Mouse (Mus musculus): Measurements from ENCODE around the gene Ptprcap. TPM values are rescaled to one million over a fixed set of nuclear protein-coding genes. Genes with fewer than 3 reads are reported as not detected.

Gene Ptprcap
- polyA plus RNA-seq, 1 experiment from 2014 or later = 0.65 TPM

- Histone ChIP-seq H3K4me2 (no peak overlapping the region), H3K36me3 (ENCODE audit: poor library complexity, severe bottlenecking) (peaks cover 68% of the 10 kb centered on the region), H3K27me3 (no peaks in the 10 kb centered on the region), H3K27ac (no peak overlapping the region; the same call in none of the 2 replicates), H3K4me3 (no peak overlapping the region), H3K9me3 (replicated peaks) (no peaks in the 10 kb centered on the region), H3K9ac (no peak overlapping the region), H3K4me1 (peaks cover 35% of the 10 kb centered on the region)
- 82% methylated on average over 12 of the region's 12 CpGs for whole genome bisulfite sequencing
- ATAC-seq = no peak
These were observed 41.6 kb downstream of the Ptprcap start for GRCm38 (mm10) chr19:4194776-4195650.

DNA sequence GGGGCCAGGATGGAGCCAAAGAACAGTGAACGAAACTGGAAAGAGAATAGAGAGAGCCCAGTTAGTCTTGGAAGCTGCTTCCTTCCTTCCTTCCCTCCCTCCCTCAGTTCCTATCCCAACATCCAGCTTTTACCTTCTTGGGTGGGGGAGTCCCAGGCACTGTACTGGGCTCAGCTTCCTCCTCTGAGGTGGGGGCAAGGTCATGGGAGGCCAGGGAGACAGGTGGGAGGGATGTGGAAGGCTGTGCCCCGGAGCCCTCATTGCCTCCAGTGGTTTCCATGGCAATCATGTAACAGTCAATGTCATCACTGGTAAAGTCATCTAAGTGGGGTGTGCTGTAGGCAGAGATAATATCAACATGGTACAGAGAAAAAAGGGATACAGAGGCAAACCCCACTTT is 42.6 kb downstream of the Ptprcap start:
- Histone ChIP-seq H3K4me3 (no peak overlapping the region), H3K36me3 (ENCODE audit: poor library complexity, severe bottlenecking) (peaks cover 71% of the 10 kb centered on the region), H3K9ac (no peak overlapping the region), H3K27ac (peak overlapping the region; percentile 32), H3K27me3 (no peaks in the 10 kb centered on the region), H3K9me3 (replicated peaks) (no peaks in the 10 kb centered on the region), H3K4me2 (no peak overlapping the region), H3K4me1 (peaks cover 45% of the 10 kb centered on the region)
- no peak for ATAC-seq
- WGBS = 73% methylated on average over 2 of the region's 2 CpGs

DNA sequence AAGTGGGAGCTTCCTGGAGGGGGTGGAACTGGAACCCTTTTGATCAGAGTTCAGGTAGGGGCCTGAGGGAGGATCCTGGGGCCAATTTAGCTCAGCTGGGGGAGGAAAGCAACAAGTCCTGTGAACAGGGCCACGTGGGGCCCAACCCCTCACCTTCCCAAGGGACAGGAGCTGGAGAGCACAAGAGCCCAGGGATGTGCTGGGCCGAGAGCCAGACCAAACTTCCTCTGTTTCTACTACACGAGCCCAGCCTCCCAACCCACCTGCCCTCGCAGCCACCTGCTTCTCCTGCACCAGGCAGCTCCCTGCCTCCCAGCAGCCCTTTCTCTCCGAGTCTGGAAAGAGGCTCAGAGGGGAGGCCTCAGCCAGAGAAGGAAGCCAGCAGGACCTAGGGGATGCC is 43.1 kb downstream of the Ptprcap start:
- Histone ChIP-seq H3K27ac (no peak overlapping the region), H3K4me1 (peaks cover 47% of the 10 kb centered on the region), H3K4me2 (no peak overlapping the region), H3K9me3 (replicated peaks) (no peaks in the 10 kb centered on the region), H3K9ac (no peak overlapping the region), H3K27me3 (no peaks in the 10 kb centered on the region), H3K4me3 (no peak overlapping the region), H3K36me3 (ENCODE audit: poor library complexity, severe bottlenecking) (peaks cover 71% of the 10 kb centered on the region)
- 68% methylated on average over 5 of the region's 5 CpGs for WGBS
- no peak for ATAC-seq

- Histone ChIP-seq H3K9ac (no peak overlapping the region), H3K4me3 (no peak overlapping the region), H3K36me3 (ENCODE audit: poor library complexity, severe bottlenecking) (peaks cover 71% of the 10 kb centered on the region), H3K4me2 (no peak overlapping the region), H3K27ac (no peak overlapping the region), H3K4me1 (peaks cover 53% of the 10 kb centered on the region), H3K9me3 (replicated peaks) (no peaks in the 10 kb centered on the region), H3K27me3 (no peaks in the 10 kb centered on the region; the same call in 1 of the 2 replicates)
- 78% methylated on average over 3 of the region's 3 CpGs for WGBS
- no peak for ATAC-seq
These were observed 43.8 kb downstream of the Ptprcap start for GRCm38 (mm10) chr19:4197180-4197579.

DNA sequence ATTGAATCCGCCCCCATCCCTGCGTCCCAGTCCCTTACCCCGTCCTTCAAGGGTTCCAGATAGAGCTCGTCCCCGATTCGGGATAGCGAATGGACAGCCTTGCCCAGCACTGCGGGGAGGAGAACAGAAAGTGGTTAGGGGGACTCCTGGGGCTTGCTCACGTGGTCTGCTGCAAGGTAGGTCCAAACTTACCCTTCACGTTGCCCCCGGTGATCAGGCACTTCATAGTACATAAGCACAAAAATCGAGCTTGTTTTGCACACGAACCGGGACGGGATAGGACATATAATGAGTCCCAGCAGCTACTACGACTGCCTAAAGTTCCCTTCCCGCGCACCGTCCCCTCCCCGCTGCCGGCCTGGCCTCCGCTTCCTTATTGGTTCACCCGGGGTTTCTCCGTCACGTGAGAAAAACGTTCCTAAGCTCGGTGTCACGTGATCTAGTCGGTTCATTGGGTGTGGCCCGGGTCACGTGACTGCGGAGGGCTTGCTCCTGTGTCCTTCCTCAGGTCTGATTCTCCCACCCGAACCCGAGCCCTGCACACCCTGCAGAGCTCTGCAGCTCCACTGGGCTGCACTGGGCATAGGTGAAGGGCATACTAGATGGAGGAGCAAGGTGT is 48.0 kb downstream of the Ptprcap start, which contains the start of gene Rad9a:
Gene Rad9a (minus strand): TSS at position 372 of the 619 bp plus-strand sequence.
- Histone ChIP-seq H3K27me3 (peaks cover 23% of the 10 kb centered on the region), H3K4me2 (peak within 1 kb of the TSS; percentile 94), H3K4me1 (peaks cover 25% of the 10 kb centered on the region), H3K36me3 (ENCODE audit: poor library complexity, severe bottlenecking) (peaks cover 36% of the 10 kb centered on the region), H3K9me3 (replicated peaks) (no peaks in the 10 kb centered on the region), H3K9ac (peak within 1 kb of the TSS; percentile 74), H3K4me3 (peak within 1 kb of the TSS; percentile 58), H3K27ac (peak within 1 kb of the TSS; percentile 25; the same call in 1 of the 2 replicates)
- peak; percentile 87 for ATAC-seq
- under 1% methylated on average over 34 of the region's 34 CpGs for WGBS

GRCm38 (mm10) chr19:4202149-4202548 is 48.7 kb downstream of the Ptprcap start:
- peaks cover 25% of the 10 kb centered on the region for H3K4me1 ChIP-seq
- H3K4me2 ChIP-seq = peak overlapping the region; percentile 94
- peaks cover 29% of the 10 kb centered on the region for H3K36me3 ChIP-seq (ENCODE audit: poor library complexity, severe bottlenecking)
- ATAC-seq = peak; percentile 26; the same call in 1 of the 2 replicates
- no peaks in the 10 kb centered on the region for H3K9me3 ChIP-seq (replicated peaks)
- peaks cover 24% of the 10 kb centered on the region for H3K27me3 ChIP-seq
- no peak overlapping the region for H3K27ac ChIP-seq
- H3K9ac ChIP-seq = peak overlapping the region; percentile 74
- peak overlapping the region; percentile 58 for H3K4me3 ChIP-seq
- WGBS = 28% methylated on average over 7 of the region's 7 CpGs

DNA sequence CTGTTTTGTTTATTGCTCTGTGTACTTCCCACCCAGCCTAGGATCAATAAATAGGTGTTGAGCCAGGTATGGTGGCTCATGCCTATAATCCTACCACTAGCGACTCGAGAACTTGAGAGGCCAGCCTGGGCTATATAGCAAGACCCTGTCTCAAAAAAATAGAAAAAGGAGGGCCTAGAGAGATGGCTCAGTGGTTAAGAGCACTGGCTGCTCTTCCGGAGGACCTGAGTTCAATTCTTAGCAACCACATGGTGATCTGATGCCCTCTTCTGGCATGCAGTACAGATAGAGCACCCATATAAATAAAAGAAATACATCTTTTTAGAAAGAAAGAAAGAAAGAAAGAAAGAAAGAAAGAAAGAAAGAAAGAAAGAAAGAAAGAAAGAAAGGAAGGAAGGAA is 49.7 kb downstream of the Ptprcap start:
- no peak for ATAC-seq
- peaks cover 19% of the 10 kb centered on the region for H3K36me3 ChIP-seq (ENCODE audit: poor library complexity, severe bottlenecking)
- no peaks in the 10 kb centered on the region for H3K9me3 ChIP-seq (replicated peaks)
- no peak overlapping the region for H3K9ac ChIP-seq
- H3K27me3 ChIP-seq = peaks cover 24% of the 10 kb centered on the region
- H3K4me3 ChIP-seq = no peak overlapping the region
- no peak overlapping the region for H3K4me2 ChIP-seq
- peaks cover 25% of the 10 kb centered on the region for H3K4me1 ChIP-seq
- H3K27ac ChIP-seq = no peak overlapping the region
- WGBS = 60% methylated on average over 3 of the region's 3 CpGs

DNA sequence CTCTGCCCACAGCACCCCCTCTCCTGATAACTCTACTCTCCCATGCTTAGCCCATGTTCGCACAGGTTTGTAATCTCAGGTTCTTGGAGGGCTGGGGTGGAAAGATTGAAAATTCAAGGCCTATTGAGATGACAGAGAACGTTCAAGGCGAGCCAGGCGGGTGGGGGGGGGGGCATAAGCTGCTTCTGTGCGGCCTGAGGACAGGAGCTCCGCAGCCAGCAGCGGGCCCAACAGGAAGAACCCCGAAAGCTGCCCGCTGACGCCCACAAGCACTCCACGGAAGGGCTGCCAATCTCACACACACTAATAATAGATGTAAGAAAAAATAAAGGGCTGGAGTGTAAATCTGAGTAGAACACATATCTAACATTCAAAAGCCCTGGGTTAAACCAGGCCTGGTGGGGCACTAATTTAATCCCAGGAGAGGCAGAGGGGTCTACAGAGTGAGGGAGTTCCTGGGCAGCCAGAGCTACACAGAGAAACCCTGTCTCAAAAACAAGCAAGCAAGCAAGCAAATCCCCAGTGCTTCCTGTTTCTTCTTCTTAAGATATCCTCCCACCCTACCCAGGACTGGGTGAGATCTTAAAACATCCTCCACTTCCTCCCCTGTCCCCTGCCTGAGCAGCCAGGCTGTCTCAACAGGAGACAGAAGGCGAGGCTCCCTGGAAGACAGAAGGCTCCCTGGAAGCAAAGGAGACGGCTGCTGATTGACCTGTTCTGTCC is 50.4 kb downstream of the Ptprcap start:
- ATAC-seq = no peak
- no peak overlapping the region for H3K9ac ChIP-seq
- H3K36me3 ChIP-seq (ENCODE audit: poor library complexity, severe bottlenecking) = peaks cover 13% of the 10 kb centered on the region; the same call in 1 of the 2 replicates
- H3K4me2 ChIP-seq = no peak overlapping the region
- peaks cover 24% of the 10 kb centered on the region for H3K27me3 ChIP-seq
- WGBS = 70% methylated on average over 13 of the region's 13 CpGs
- H3K4me1 ChIP-seq = peaks cover 25% of the 10 kb centered on the region
- no peaks in the 10 kb centered on the region for H3K9me3 ChIP-seq (replicated peaks)
- no peak overlapping the region for H3K27ac ChIP-seq
- no peak overlapping the region for H3K4me3 ChIP-seq

GRCm38 (mm10) chr19:4204889-4205288 is 51.5 kb downstream of the Ptprcap start:
- 60% methylated on average over 4 of the region's 4 CpGs for WGBS
- ATAC-seq = no peak

More at GRCm38 (mm10) chr19:4204889-4205288, 51.5 kb downstream of the Ptprcap start:
- H3K27ac ChIP-seq = no peak overlapping the region
- no peak overlapping the region for H3K9ac ChIP-seq
- peaks cover 24% of the 10 kb centered on the region for H3K27me3 ChIP-seq
- 0 out of 2 replicates have a peak, but pooled peaks cover 4% of the 10 kb centered on the region for H3K36me3 ChIP-seq (ENCODE audit: poor library complexity, severe bottlenecking)
- no peak overlapping the region for H3K4me3 ChIP-seq
- no peaks in the 10 kb centered on the region for H3K9me3 ChIP-seq (replicated peaks)
- H3K4me2 ChIP-seq = no peak overlapping the region
- peaks cover 23% of the 10 kb centered on the region for H3K4me1 ChIP-seq

Data from forebrain, embryonic 13.5 days (tissue).